Comparison of ENCODE assay signal across 8 mouse cellular contexts in genomic region chr11:70701984-70702733, GRCm38 (mm10). TPM values are rescaled to one million over a fixed set of nuclear protein-coding genes. Genes with fewer than 3 reads are reported as not detected.
DNase-seq lines count a peak whose midpoint lies in the region; ATAC-seq and TF ChIP-seq lines count a peak whose summit lies in the region.

No protein-coding gene starts in this region.

- H3K36me3 ChIP-seq in heart, embryonic 10.5 days: peaks cover 48% of the 10 kb centered on the region
- peaks cover 48% of the 10 kb centered on the region for H3K36me3 ChIP-seq in limb, embryonic 13.5 days
- H3K36me3 ChIP-seq in stomach, embryonic 15.5 days: peaks cover 35% of the 10 kb centered on the region

- no peak for ATAC-seq in limb, embryonic 13.5 days (ENCODE audit: low FRiP score, low read depth)
- ATAC-seq in stomach, embryonic 15.5 days (ENCODE audit: insufficient read depth, low FRiP score, low read depth): no peak

- 69% methylated on average over 6 of the region's 6 CpGs for WGBS in heart, embryonic 10.5 days
- 77% methylated on average over 6 of the region's 6 CpGs for WGBS in limb, embryonic 13.5 days
- whole genome bisulfite sequencing in stomach, embryonic 15.5 days: 73% methylated on average over 6 of the region's 6 CpGs

- H3K4me1 ChIP-seq in heart, embryonic 10.5 days: peaks cover 37% of the 10 kb centered on the region
- peaks cover 27% of the 10 kb centered on the region for H3K4me1 ChIP-seq in limb, embryonic 13.5 days
- peaks cover 19% of the 10 kb centered on the region for H3K4me1 ChIP-seq in stomach, embryonic 15.5 days

- intact Hi-C loops in left cerebral cortex, adult 2 months (cut with DNase I): loop anchor here (2.0 kb wide), 1 partner anchor 55 kb away; the partner anchor contains the start of genes Rnf167 and Slc25a11

- H3K4me3 ChIP-seq in left cerebral cortex, adult 2 months: peak overlapping the region; percentile 79
- H3K4me3 ChIP-seq in heart, embryonic 10.5 days: peak overlapping the region; percentile 79
- peak overlapping the region; percentile 85 for H3K4me3 ChIP-seq in limb, embryonic 13.5 days
- 0 out of 2 replicates have a peak overlapping the region, but pooled peaks have one; percentile 85 for H3K4me3 ChIP-seq in stomach, embryonic 15.5 days (replicated peaks)

- no peak for TF ChIP-seq CTCF in left cerebral cortex, adult 2 months (IDR thresholded peaks at IDR 0.05)

- peak overlapping the region; percentile 93 for H3K9ac ChIP-seq in limb, embryonic 13.5 days
- H3K9ac ChIP-seq in stomach, embryonic 15.5 days: no peak overlapping the region

- peak overlapping the region; percentile 99 for H3K27ac ChIP-seq in left cerebral cortex, adult 2 months
- H3K27ac ChIP-seq in heart, embryonic 10.5 days: peak overlapping the region; percentile 99
- no peak overlapping the region; the same call in 1 of the 2 replicates for H3K27ac ChIP-seq in limb, embryonic 13.5 days
- no peak overlapping the region for H3K27ac ChIP-seq in stomach, embryonic 15.5 days

- no peak for DNase-seq in left cerebral cortex, adult 2 months (ENCODE audit: extremely low spot score in 1 of 2, low spot score in 2 of 2)
- DNase-seq in left cerebral cortex, adult 11 months (ENCODE audit: low spot score): no peak
- no peak for DNase-seq in heart, embryonic 10.5 days (ENCODE audit: low spot score)
- no peak for DNase-seq in layer of hippocampus, postnatal 10 days (ENCODE audit: low spot score in 2 of 2)
- no peak for DNase-seq in frontal cortex, postnatal 25 days (ENCODE audit: low spot score in 2 of 2)
- DNase-seq in layer of hippocampus, adult 8-10 months (ENCODE audit: low spot score in 2 of 2): no peak

- H3K27me3 ChIP-seq in heart, embryonic 10.5 days (ENCODE audit: insufficient read depth, poor library complexity, severe bottlenecking): no peaks in the 10 kb centered on the region
- no peaks in the 10 kb centered on the region for H3K27me3 ChIP-seq in limb, embryonic 13.5 days
- H3K27me3 ChIP-seq in stomach, embryonic 15.5 days (replicated peaks): no peaks in the 10 kb centered on the region

- H3K4me2 ChIP-seq in limb, embryonic 13.5 days (replicated peaks): peak overlapping the region; percentile 83
- peak overlapping the region; percentile 80 for H3K4me2 ChIP-seq in stomach, embryonic 15.5 days

- H3K9me3 ChIP-seq in heart, embryonic 10.5 days: no peaks in the 10 kb centered on the region
- H3K9me3 ChIP-seq in limb, embryonic 13.5 days: no peaks in the 10 kb centered on the region
- H3K9me3 ChIP-seq in stomach, embryonic 15.5 days: no peaks in the 10 kb centered on the region

RNA-seq across cellular contexts. Expression of gene Kif1c, which starts 1.8 kb away (rescaled TPM):
- 10 to 100 TPM; 58.1 to 60.7 TPM for total RNA-seq in left cerebral cortex, adult 2 months (2021)
- 2.1 and 2.6 TPM in 2 replicates for polyA plus RNA-seq in heart, embryonic 10.5 days (2016; fragmentation: Nextera tagmentation; extraction: Ambion mirVana)
- polyA plus RNA-seq in limb, embryonic 13.5 days (2015; fragmentation: Nextera tagmentation; extraction: Ambion mirVana): 3.4 and 3.6 TPM in 2 replicates
- 4.2 and 4.6 TPM in 2 replicates for polyA plus RNA-seq in stomach, embryonic 15.5 days (2015; fragmentation: Nextera tagmentation; extraction: Ambion mirVana)
- 10 to 100 TPM; 55.9 to 59.9 TPM for total RNA-seq in layer of hippocampus, postnatal 10 days (2021)
- total RNA-seq in layer of hippocampus, adult 8-10 months (2022): 10 to 100 TPM; 71.2 to 92.9 (median 83.9) TPM

RNA-seq across cellular contexts. Expression of gene Inca1, which starts 2.2 kb away (rescaled TPM):
- total RNA-seq in left cerebral cortex, adult 2 months (2021): 1 to 10 TPM; 1.8 to 3.0 TPM
- polyA plus RNA-seq in heart, embryonic 10.5 days (2016; fragmentation: Nextera tagmentation; extraction: Ambion mirVana): 1.6 and 2.4 TPM in 2 replicates
- 1.6 and 1.8 TPM in 2 replicates for polyA plus RNA-seq in limb, embryonic 13.5 days (2015; fragmentation: Nextera tagmentation; extraction: Ambion mirVana)
- 1.1 and 1.4 TPM in 2 replicates for polyA plus RNA-seq in stomach, embryonic 15.5 days (2015; fragmentation: Nextera tagmentation; extraction: Ambion mirVana)
- total RNA-seq in layer of hippocampus, postnatal 10 days (2021): 1 to 10 TPM; 1.4 to 1.8 TPM
- total RNA-seq in layer of hippocampus, adult 8-10 months (2022): 1 to 10 TPM; 3.8 to 6.5 (median 4.7) TPM

RNA-seq across cellular contexts. Expression of gene Camta2, which starts 14.3 kb away (rescaled TPM):
- total RNA-seq in left cerebral cortex, adult 2 months (2021): 100 to 1,000 TPM; 238 to 261 TPM
- 12.0 and 12.5 TPM in 2 replicates for polyA plus RNA-seq in heart, embryonic 10.5 days (2016; fragmentation: Nextera tagmentation; extraction: Ambion mirVana)
- 11.8 and 15.1 TPM in 2 replicates for polyA plus RNA-seq in limb, embryonic 13.5 days (2015; fragmentation: Nextera tagmentation; extraction: Ambion mirVana)
- polyA plus RNA-seq in stomach, embryonic 15.5 days (2015; fragmentation: Nextera tagmentation; extraction: Ambion mirVana): 13.0 and 15.5 TPM in 2 replicates
- 100 to 1,000 TPM; 183 to 189 TPM for total RNA-seq in layer of hippocampus, postnatal 10 days (2021)
- 100 to 1,000 TPM; 291 to 332 (median 307) TPM for total RNA-seq in layer of hippocampus, adult 8-10 months (2022)

RNA-seq across cellular contexts. Expression of gene Spag7, which starts 32.9 kb away (rescaled TPM):
- 10 to 100 TPM; 52.2 to 56.7 TPM for total RNA-seq in left cerebral cortex, adult 2 months (2021)
- 204 and 209 TPM in 2 replicates for polyA plus RNA-seq in heart, embryonic 10.5 days (2016; fragmentation: Nextera tagmentation; extraction: Ambion mirVana)
- polyA plus RNA-seq in limb, embryonic 13.5 days (2015; fragmentation: Nextera tagmentation; extraction: Ambion mirVana): 159 and 165 TPM in 2 replicates
- 152 and 156 TPM in 2 replicates for polyA plus RNA-seq in stomach, embryonic 15.5 days (2015; fragmentation: Nextera tagmentation; extraction: Ambion mirVana)
- total RNA-seq in layer of hippocampus, postnatal 10 days (2021): 10 to 100 TPM; 52.8 to 53.9 TPM
- total RNA-seq in layer of hippocampus, adult 8-10 months (2022): 10 to 100 TPM; 47.4 to 54.8 (median 51.8) TPM

RNA-seq across cellular contexts. Expression of gene Eno3, which starts 45.2 kb away (rescaled TPM):
- total RNA-seq in left cerebral cortex, adult 2 months (2021): 10 to 100 TPM in 1 of 2 experiments, 1 to 10 TPM in 1; 9.8 to 10.6 TPM
- polyA plus RNA-seq in heart, embryonic 10.5 days (2016; fragmentation: Nextera tagmentation; extraction: Ambion mirVana): 188 and 256 TPM in 2 replicates
- 52.3 and 57.1 TPM in 2 replicates for polyA plus RNA-seq in limb, embryonic 13.5 days (2015; fragmentation: Nextera tagmentation; extraction: Ambion mirVana)
- 13.9 and 16.6 TPM in 2 replicates for polyA plus RNA-seq in stomach, embryonic 15.5 days (2015; fragmentation: Nextera tagmentation; extraction: Ambion mirVana)
- total RNA-seq in layer of hippocampus, postnatal 10 days (2021): 10 to 100 TPM in 1 of 2 experiments, 1 to 10 TPM in 1; 5.1 to 10.5 TPM
- total RNA-seq in layer of hippocampus, adult 8-10 months (2022): 10 to 100 TPM in 3 of 4 experiments, 1 to 10 TPM in 1; 10.0 to 14.5 (median 11.2) TPM

Comparison
In these comparisons a context has a peak if more than half of its experiments do, and no peak if none do; other contexts are left out.
1. H3K27ac ChIP-seq: peak in left cerebral cortex, adult 2 months (single experiment) and heart, embryonic 10.5 days (single experiment); none in limb, embryonic 13.5 days (single experiment) and stomach, embryonic 15.5 days (single experiment).
2. Peak in every context shown above with its lines, with median percentiles within 50 percentile points of each other: H3K4me3 ChIP-seq.